Mouse (Mus musculus) adrenal gland, adult 2 months (tissue): ENCODE results near the gene Sdk1. TPM values are rescaled to one million over a fixed set of nuclear protein-coding genes. Genes with fewer than 3 reads are reported as not detected.

Experiments
- DNase-seq: peaks from one replicate; pipeline ENCODE4 v3.0.0; 2021
- long read RNA-seq: library from polyadenylated mRNA; stranded (forward); transcript quantifications from one replicate; pipeline ENCODE4 v2.0.0, GENCODE M21; 2021
- polyA plus RNA-seq: library from polyadenylated mRNA; depleted of rRNA; stranded (reverse); fragments of >200 nt; gene quantifications from 2 replicates; pipeline ENCODE4 v1.2.3, GENCODE M21; 2012; rRNA removed
- total RNA-seq, 2 experiments: library from RNA; stranded (reverse); gene quantifications; 2 replicates each; pipeline ENCODE4 v1.2.3; 2021

The Sdk1 gene
- total RNA-seq = 10 to 100 TPM; 13.6 to 14.0 TPM
- 6.0 and 7.1 TPM in 2 replicates for polyA plus RNA-seq
- long read RNA-seq = 0 reads

- DNase-seq = peak; percentile 98
Observed at GRCm38 (mm10) chr5:141240841-141241543, at the start of gene Sdk1. TSS of gene Sdk1 (plus strand) at chr5:141241490.

DNA sequence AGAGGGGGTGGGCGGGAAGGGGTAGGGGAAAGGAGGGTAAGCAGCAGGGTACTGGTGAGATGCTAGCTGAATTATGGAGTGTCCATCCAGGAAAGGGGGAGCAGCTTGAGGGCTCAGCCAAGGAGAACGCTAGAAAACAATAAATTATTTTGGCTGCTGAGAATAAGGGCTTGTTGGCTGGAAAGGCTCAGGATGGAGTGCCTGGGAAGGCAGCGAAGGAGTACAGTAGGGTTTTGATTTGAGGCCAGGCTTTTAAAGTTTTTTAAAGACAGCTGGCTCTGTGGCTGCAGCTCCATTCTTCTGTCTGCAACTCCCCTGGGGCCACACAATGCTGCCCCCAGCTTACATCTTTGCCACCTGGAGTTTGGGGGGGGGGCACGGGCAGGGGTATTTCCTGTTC is 44.0 kb upstream of the Sdk1 start:
- DNase-seq = no peak

GRCm38 (mm10) chr5:141202276-141203065 is 38.8 kb upstream of the Sdk1 start:
- DNase-seq = no peak

DNA sequence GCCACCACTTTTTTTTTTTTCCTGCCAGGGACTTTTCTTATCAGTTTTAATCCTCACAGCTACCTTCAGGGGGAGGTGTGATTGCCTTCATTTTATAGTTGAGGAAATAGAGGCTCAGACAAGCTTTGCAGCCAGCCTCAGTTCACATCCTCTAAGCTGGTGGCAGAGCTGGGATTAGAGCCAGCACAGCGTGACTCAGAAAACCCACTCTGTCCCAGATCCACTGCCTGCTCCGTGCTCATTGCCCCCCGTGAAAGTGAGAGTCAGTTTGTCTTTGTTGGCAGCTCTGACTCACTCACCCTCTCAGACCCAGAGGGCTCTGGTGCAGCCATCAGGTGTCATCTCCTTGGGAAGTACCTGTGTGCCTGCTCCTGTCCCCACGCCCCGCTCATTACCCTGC is 34.2 kb upstream of the Sdk1 start:
- peak; percentile 40 for DNase-seq

- DNase-seq = no peak
Observed at GRCm38 (mm10) chr5:141225243-141225642, 16.0 kb upstream of the Sdk1 start.

- DNase-seq = no peak
Observed at GRCm38 (mm10) chr5:141234326-141234725, 7.0 kb upstream of the Sdk1 start.

- DNase-seq = peak; percentile 21
Observed at GRCm38 (mm10) chr5:141239401-141239800, 1.9 kb upstream of the Sdk1 start.

- DNase-seq = peak; percentile 6
Observed at GRCm38 (mm10) chr5:141240441-141240840, 849 bp upstream of the Sdk1 start.

- peak; percentile 13 for DNase-seq
Observed at GRCm38 (mm10) chr5:141241645-141242284, 475 bp downstream of the Sdk1 start.

DNA sequence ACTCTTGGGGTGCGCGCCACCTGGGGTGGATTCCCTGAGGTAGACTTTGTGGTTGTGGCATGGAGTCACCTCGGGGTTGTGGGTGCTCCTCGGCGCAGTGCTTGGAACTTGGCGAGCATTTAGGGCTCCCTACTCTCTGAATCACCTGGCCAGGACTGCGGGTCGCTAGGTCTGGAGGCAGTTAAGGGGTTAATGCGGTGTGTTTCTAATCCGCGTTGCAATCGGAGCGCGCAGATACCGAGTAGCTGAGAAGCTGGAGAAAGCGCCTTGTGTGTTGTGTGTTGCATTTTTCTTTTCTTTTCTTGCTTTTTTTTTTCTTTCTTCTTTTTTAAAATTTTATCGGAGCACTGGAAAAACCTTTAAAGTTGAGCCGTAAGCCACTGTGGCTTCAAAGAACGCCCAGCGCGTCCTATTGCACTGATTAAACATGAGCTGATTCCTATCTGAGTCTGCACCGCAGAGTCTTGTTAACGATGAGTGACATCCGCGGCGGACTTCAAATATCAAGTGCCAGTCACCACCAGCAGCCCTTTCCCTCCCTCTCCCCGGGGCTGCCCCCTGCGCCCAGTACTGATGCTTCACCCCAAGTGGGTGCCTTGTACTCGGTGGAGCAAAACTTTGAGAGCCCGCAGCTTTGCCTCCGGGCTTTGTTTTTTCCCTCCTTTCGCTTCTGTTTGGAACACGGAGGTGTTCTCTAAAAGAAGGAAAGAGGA is 2.1 kb downstream of the Sdk1 start:
- peak; percentile 42 for DNase-seq

DNA sequence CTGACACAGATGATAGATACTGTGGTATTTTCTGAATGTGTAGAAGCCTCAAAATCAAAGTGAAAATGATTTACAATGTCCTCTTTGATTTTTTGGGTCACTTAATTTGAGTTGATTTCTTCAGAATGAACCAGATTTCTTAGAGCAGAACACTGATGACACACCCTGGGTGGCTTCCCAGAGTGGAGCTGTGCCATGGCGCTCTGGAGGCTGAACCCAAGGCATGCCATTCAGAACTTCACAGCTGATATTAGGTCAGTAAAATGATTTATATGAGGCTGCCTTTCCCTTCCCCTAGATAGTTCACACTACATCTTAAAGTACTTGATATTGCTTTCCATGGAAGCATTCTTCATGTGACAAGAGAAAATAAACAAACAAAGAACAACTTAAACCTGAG is 23.0 kb downstream of the Sdk1 start:
- DNase-seq = peak; percentile 38

DNA sequence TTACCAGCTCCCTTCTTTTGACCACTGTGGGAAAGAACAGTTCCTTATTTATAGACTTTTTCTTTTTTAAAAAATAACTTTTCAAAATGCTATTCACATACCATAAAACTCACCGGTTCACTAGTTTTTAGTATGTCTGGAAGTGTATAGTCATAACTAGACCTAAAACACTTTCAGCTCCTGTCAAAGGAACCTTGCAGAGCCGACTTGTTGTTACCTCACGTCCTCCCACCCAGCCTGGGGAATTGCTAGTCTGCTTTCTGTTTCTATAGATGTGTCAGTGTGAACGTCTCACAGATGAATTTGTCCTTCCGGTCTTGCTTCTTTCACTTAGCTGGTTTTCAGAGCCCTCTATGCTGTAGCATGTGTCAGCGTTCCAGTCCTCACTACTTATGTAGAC is 35.8 kb downstream of the Sdk1 start:
- DNase-seq = no peak

GRCm38 (mm10) chr5:141281751-141282150 is 40.5 kb downstream of the Sdk1 start:
- DNase-seq = no peak

DNA sequence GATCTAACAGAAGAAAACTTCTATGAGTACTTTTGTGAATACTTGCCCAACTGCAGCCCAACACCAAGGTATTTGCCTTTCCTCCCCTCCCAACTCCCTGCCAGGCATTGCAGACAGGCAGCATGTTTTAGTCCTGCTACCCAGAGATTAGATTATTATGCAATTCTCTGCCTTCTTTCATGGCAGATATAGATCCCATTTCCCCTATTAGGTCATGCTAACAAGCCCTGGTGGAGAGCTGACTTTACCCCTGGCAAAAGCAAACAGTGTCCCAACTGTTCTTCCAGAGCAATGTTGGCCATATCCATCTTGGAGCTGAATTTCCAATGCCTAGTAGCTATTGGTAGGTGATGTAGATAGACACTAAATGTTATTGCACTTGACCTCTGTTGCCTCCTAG is 48.3 kb downstream of the Sdk1 start:
- peak; percentile 6 for DNase-seq

DNA sequence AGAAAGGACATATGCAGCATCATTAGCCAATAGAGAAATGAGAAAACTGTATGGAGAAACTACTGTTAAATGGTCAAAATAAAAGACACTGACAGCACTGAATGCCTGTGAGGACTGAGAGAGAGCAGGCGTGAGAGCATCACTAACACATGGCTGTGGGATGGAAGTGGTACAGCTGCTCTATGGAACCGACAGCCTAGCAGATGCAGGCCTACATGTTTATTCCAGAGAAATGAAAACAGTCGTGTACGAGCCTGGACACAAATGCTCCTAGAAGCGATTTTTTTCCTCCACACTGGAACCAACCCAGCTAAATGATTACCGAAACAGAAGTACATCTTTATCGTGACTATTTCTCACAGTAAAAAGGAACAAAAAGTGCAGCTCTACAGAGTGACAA is 54.0 kb downstream of the Sdk1 start:
- no peak for DNase-seq

DNA sequence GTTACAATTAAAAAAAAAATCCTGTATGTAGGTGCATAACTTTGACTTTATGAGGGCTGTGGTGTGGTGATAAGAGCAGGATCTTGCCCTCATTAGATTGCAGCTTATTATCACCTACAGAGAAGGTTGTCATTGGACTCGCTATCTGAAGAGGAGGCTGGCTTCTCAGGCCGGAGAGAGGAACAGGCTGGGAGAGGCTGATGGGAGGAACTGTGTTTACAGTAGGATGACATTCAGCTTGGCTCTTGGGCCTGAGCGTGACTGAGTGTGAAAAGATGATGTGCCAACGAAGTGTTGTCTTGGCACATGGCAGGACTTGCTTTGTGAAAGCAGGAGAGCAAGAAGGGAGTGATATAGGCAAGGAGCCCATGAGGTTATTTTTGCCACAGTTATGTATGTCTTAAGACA is 61.0 kb downstream of the Sdk1 start:
- DNase-seq = no peak

GRCm38 (mm10) chr5:141303746-141304145 is 62.5 kb downstream of the Sdk1 start:
- DNase-seq = no peak

GRCm38 (mm10) chr5:141304706-141305105 is 63.4 kb downstream of the Sdk1 start:
- DNase-seq = no peak

DNA sequence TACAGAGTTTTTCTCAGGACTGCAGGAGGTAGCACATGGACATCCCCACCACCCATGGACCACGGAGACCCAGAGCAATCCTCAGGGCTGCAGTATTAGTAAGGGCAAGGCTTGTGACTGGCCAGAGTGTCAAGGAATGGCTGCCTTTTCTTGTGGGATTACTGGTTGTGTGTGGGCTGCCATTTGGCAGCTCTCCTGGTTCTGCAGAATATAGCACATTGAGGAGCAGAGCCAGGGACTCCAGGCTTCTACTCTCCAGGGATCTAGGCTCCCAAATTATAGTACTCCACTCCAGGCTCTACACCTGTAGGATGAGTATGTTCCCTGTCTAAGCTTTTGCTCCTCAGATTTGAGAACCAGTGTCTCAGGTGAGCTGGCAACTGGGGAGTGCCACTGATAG is 69.4 kb downstream of the Sdk1 start:
- DNase-seq = no peak

GRCm38 (mm10) chr5:141311801-141312200 is 70.5 kb downstream of the Sdk1 start:
- no peak for DNase-seq

DNA sequence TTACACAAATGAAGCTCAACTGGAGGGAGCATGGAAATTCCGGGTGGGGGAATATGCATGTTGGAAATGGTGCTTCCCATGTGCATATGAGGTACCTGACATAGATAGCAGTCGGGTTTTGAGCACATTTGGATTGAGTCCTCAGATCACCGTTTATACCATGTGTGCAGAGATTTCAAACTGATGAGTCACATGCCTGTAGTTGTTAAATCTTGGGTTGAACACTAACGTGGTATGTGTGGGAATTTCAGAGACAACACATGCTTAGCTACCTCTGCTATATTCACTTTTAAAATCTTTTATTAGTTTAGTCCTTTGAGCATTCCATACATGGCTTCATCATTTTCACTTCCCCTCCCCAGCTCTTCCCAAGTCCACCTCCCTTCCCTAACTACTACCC is 71.0 kb downstream of the Sdk1 start:
- DNase-seq = no peak

DNA sequence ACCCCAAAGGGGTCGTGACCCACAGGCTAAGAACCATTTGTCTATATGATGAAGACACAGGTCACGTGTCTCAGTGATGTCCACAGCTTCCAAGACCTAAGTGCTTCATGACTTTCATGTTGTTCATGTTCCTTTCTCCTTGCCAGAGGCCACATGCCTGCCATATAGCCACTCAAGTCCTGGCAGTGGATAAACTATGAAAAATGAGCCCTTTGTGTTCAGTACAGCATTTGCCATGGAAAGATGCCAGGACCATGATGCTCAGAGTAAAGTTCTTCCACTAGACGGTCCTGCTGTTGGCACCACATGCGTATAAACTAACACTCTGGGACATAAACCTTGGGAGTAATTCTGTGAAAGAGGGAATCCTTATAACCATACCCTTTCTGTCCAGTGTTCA is 75.8 kb downstream of the Sdk1 start:
- no peak for DNase-seq
